Mouse (Mus musculus): ENCODE data around the gene Chia1.
"Not testable (repeated sequence)": the region's sequence is repeated elsewhere in the genome, so short reads cannot be mapped to it uniquely, and the experiment has no call there.

The Chia1 gene

GRCm38 (mm10) chr3:106112929-106113328 is at the start of gene Chia1:
TSS of gene Chia1 (plus strand) at chr3:106113229.
- no peak for DNase-seq (ENCODE audit: low spot score in 2 of 2)

GRCm38 (mm10) chr3:106067707-106068106 is 45.3 kb upstream of the Chia1 start:
- DNase-seq (ENCODE audit: low spot score in 2 of 2): not testable (repeated sequence)

- no peak for DNase-seq (ENCODE audit: low spot score in 2 of 2)
Measured at GRCm38 (mm10) chr3:106070994-106071393, 42.0 kb upstream of the Chia1 start.

GRCm38 (mm10) chr3:106074824-106075223 is 38.2 kb upstream of the Chia1 start:
- DNase-seq (ENCODE audit: low spot score in 2 of 2): no peak

- no peak for DNase-seq (ENCODE audit: low spot score in 2 of 2)
Measured at GRCm38 (mm10) chr3:106126999-106127398, 14.0 kb downstream of the Chia1 start.

- DNase-seq (ENCODE audit: low spot score in 2 of 2): no peak
Measured at GRCm38 (mm10) chr3:106128807-106129493, 15.9 kb downstream of the Chia1 start.

GRCm38 (mm10) chr3:106131690-106132089 is 18.7 kb downstream of the Chia1 start:
- peak in 1 of 2 experiments; percentile 59 for DNase-seq (ENCODE audit: low spot score in 2 of 2)

- DNase-seq (ENCODE audit: low spot score in 2 of 2): no peak
Measured at GRCm38 (mm10) chr3:106144081-106144480, 31.1 kb downstream of the Chia1 start.

- DNase-seq (ENCODE audit: low spot score in 2 of 2): no peak
Measured at GRCm38 (mm10) chr3:106154413-106154812, 41.4 kb downstream of the Chia1 start.

GRCm38 (mm10) chr3:106167464-106167863 is 54.4 kb downstream of the Chia1 start, which contains the start of gene Chil3:
TSS of gene Chil3 (minus strand) at chr3:106167564.
- no peak for DNase-seq (ENCODE audit: low spot score in 2 of 2)

- DNase-seq (ENCODE audit: low spot score in 2 of 2): no peak
Measured at GRCm38 (mm10) chr3:106170522-106171053, 57.6 kb downstream of the Chia1 start.

- no peak for DNase-seq (ENCODE audit: low spot score in 2 of 2)
Measured at GRCm38 (mm10) chr3:106171135-106171731, 58.2 kb downstream of the Chia1 start.

GRCm38 (mm10) chr3:106172506-106172905 is 59.5 kb downstream of the Chia1 start:
- not testable (repeated sequence) for DNase-seq (ENCODE audit: low spot score in 2 of 2)

- DNase-seq (ENCODE audit: low spot score in 2 of 2): not testable (repeated sequence)
Measured at GRCm38 (mm10) chr3:106174971-106175370, 61.9 kb downstream of the Chia1 start.

GRCm38 (mm10) chr3:106177509-106178189 is 64.6 kb downstream of the Chia1 start:
- peak in 1 of 2 experiments; percentile 17 for DNase-seq (ENCODE audit: low spot score in 2 of 2)

Measured in urinary bladder, postnatal 4 days (tissue).